In the genomic region with DNA sequence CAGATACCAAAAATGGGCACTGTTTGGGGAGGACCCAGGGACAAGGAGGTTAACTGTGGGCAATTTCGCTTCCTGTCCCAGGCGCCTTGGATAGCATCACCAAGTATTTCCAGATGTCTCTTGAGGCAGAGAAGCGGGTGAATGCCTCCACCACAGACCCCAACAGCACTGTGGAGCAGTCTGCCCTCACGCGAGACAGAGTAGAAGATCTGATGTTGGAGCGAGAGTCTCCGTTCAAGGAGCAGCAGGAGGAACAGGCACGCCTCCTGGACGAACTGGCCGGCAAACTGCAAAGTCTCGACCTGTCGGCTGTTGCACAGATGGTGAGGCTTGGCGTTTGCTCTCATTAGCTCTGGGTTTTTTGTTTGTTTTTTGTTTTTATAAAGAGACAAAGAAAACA, we compare ENCODE assay signal across 17 mouse cellular contexts. TPM values are rescaled to one million over a fixed set of nuclear protein-coding genes. Genes with fewer than 3 reads are reported as not detected.
A peak's percentile ranks its signal among the peaks of the same experiment; 100 is the strongest.
DNase-seq lines count a peak whose midpoint lies in the region; ATAC-seq and TF ChIP-seq lines count a peak whose summit lies in the region.
"Had no signal": no experiment of that assay in that cellular context is flagged by ENCODE, and none has a peak within 500 bp of the region (broad histone marks: within the 10 kb centered on the region; RNA-seq: fewer than 3 reads in every experiment).

No protein-coding gene starts in this region.

- TF ChIP-seq CTCF in hindbrain, postnatal 0 days (IDR thresholded peaks at IDR 0.05; ENCODE audit: low read depth): no peak

- H3K36me3 ChIP-seq in hindbrain, postnatal 0 days (ENCODE audit: insufficient read depth, low read length): no peaks in the 10 kb centered on the region; the same call in 1 of the 2 replicates
- H3K36me3 ChIP-seq in hindbrain, embryonic 13.5 days: peaks cover 2% of the 10 kb centered on the region; the same call in 1 of the 2 replicates
- H3K36me3 ChIP-seq in embryonic facial prominence, embryonic 11.5 days (replicated peaks; ENCODE audit: control insufficient read depth, insufficient read depth, low read depth, low read length): no peaks in the 10 kb centered on the region; the same call in none of the 2 replicates
- peaks cover 74% of the 10 kb centered on the region for H3K36me3 ChIP-seq in limb, embryonic 14.5 days (ENCODE audit: control insufficient read depth, insufficient read depth, low read length)
- H3K36me3 ChIP-seq: hindbrain, embryonic 15.5 days; midbrain, embryonic 12.5 days had no signal

- no peak for TF ChIP-seq POLR2A in limb, embryonic 14.5 days (IDR thresholded peaks at IDR 0.05; ENCODE audit: borderline replicate concordance, extremely low read depth, insufficient read depth, insufficient read length)

- H3K9me3 ChIP-seq in hindbrain, postnatal 0 days (ENCODE audit: low read length): no peaks in the 10 kb centered on the region
- no peaks in the 10 kb centered on the region for H3K9me3 ChIP-seq in hindbrain, embryonic 13.5 days
- H3K9me3 ChIP-seq in embryonic facial prominence, embryonic 11.5 days (replicated peaks; ENCODE audit: control insufficient read depth, low read length): no peaks in the 10 kb centered on the region
- no peaks in the 10 kb centered on the region for H3K9me3 ChIP-seq in limb, embryonic 14.5 days (ENCODE audit: control insufficient read depth, low read length)
- H3K9me3 ChIP-seq: forebrain, embryonic 13.5 days; heart, embryonic 10.5 days; hindbrain, embryonic 15.5 days; midbrain, embryonic 12.5 days; stomach, embryonic 15.5 days had no signal

- no peak overlapping the region for H3K27ac ChIP-seq in hindbrain, postnatal 0 days
- H3K27ac ChIP-seq in hindbrain, embryonic 13.5 days: no peak overlapping the region
- peak overlapping the region; percentile 28; the same call in 1 of the 2 replicates for H3K27ac ChIP-seq in embryonic facial prominence, embryonic 11.5 days (replicated peaks; ENCODE audit: low read depth, low read length)
- peak overlapping the region; percentile 53 for H3K27ac ChIP-seq in limb, embryonic 14.5 days (replicated peaks; ENCODE audit: low read depth, low read length)
- H3K27ac ChIP-seq: forebrain, embryonic 13.5 days; gastrocnemius, adult 2 months; heart, embryonic 10.5 days; hindbrain, embryonic 15.5 days; midbrain, embryonic 12.5 days; stomach, embryonic 15.5 days had no signal

- H3K27me3 ChIP-seq in hindbrain, postnatal 0 days (ENCODE audit: insufficient read depth, low read length): no peaks in the 10 kb centered on the region
- no peaks in the 10 kb centered on the region for H3K27me3 ChIP-seq in hindbrain, embryonic 13.5 days
- no peaks in the 10 kb centered on the region for H3K27me3 ChIP-seq in embryonic facial prominence, embryonic 11.5 days (ENCODE audit: control insufficient read depth, insufficient read depth, low read length)
- H3K27me3 ChIP-seq in limb, embryonic 14.5 days (ENCODE audit: control insufficient read depth, insufficient read depth, low read length): no peaks in the 10 kb centered on the region
- H3K27me3 ChIP-seq: CH12.LX; forebrain, embryonic 13.5 days; hindbrain, embryonic 15.5 days; midbrain, embryonic 12.5 days; stomach, embryonic 15.5 days had no signal

- H3K4me3 ChIP-seq in hindbrain, postnatal 0 days (ENCODE audit: low read length): no peak overlapping the region
- H3K4me3 ChIP-seq in hindbrain, embryonic 13.5 days: no peak overlapping the region
- no peak overlapping the region for H3K4me3 ChIP-seq in embryonic facial prominence, embryonic 11.5 days (ENCODE audit: low read depth, low read length)
- H3K4me3 ChIP-seq in limb, embryonic 14.5 days (replicated peaks; ENCODE audit: low read length): no peak overlapping the region
- H3K4me3 ChIP-seq: forebrain, embryonic 13.5 days; gastrocnemius, adult 2 months; heart, embryonic 10.5 days; hindbrain, embryonic 15.5 days; midbrain, embryonic 12.5 days; stomach, embryonic 15.5 days had no signal

- H3K4me2 ChIP-seq in hindbrain, postnatal 0 days (ENCODE audit: low read depth, low read length): no peak overlapping the region
- no peak overlapping the region for H3K4me2 ChIP-seq in hindbrain, embryonic 13.5 days
- no peak overlapping the region for H3K4me2 ChIP-seq in embryonic facial prominence, embryonic 11.5 days (ENCODE audit: low read depth, low read length)
- peak overlapping the region; percentile 10; the same call in 1 of the 2 replicates for H3K4me2 ChIP-seq in limb, embryonic 14.5 days (replicated peaks; ENCODE audit: low read depth, low read length, severe bottlenecking)
- H3K4me2 ChIP-seq: forebrain, embryonic 13.5 days; hindbrain, embryonic 15.5 days; midbrain, embryonic 12.5 days; stomach, embryonic 15.5 days had no signal

- intact Hi-C loops in left cerebral cortex, postnatal 25 days (cut with DNase I): no loop called here

- peak; percentile 15; the same call in 1 of the 2 replicates for ATAC-seq in hindbrain, postnatal 0 days
- no peak for ATAC-seq in hindbrain, embryonic 13.5 days (ENCODE audit: low FRiP score)
- peak; percentile 56; the same call in 1 of the 2 replicates for ATAC-seq in embryonic facial prominence, embryonic 11.5 days (replicated peaks; ENCODE audit: insufficient number of reproducible peaks, low FRiP score, low TSS enrichment, low read depth)
- ATAC-seq in limb, embryonic 14.5 days (ENCODE audit: low FRiP score, low read depth): peak; percentile 65
- ATAC-seq: activated CD4-positive, CD25-positive, alpha-beta regulatory T cell, adult 4 months; forebrain, embryonic 13.5 days had no signal

- no peaks in the 10 kb centered on the region for H3K4me1 ChIP-seq in hindbrain, postnatal 0 days (ENCODE audit: insufficient read depth, low read length)
- no peaks in the 10 kb centered on the region for H3K4me1 ChIP-seq in hindbrain, embryonic 13.5 days (replicated peaks)
- no peaks in the 10 kb centered on the region for H3K4me1 ChIP-seq in embryonic facial prominence, embryonic 11.5 days (ENCODE audit: control insufficient read depth, insufficient read depth, low read length)
- peaks cover 22% of the 10 kb centered on the region for H3K4me1 ChIP-seq in limb, embryonic 14.5 days (ENCODE audit: control insufficient read depth, insufficient read depth, low read length)
- H3K4me1 ChIP-seq: heart, embryonic 10.5 days; midbrain, embryonic 12.5 days; stomach, embryonic 15.5 days had no signal

- WGBS in hindbrain, postnatal 0 days: 72% methylated on average over 13 of the region's 13 CpGs
- 77% methylated on average over 13 of the region's 13 CpGs for WGBS in hindbrain, embryonic 13.5 days
- WGBS in embryonic facial prominence, embryonic 11.5 days: 35% methylated on average over 13 of the region's 13 CpGs
- 41% methylated on average over 13 of the region's 13 CpGs for WGBS in limb, embryonic 14.5 days

- DNase-seq in hindbrain, postnatal 0 days (ENCODE audit: low spot score): no peak
- peak; percentile 25 to 29 for DNase-seq in cerebellum, postnatal 36 days
- DNase-seq in embryonic facial prominence, embryonic 11.5 days (ENCODE audit: low spot score): peak; percentile 70
- no peak for DNase-seq in limb, embryonic 14.5 days (ENCODE audit: low spot score)
- DNase-seq in left cerebral cortex, postnatal 25 days (ENCODE audit: low spot score in 2 of 2): no peak
- no peak for DNase-seq in adrenal gland, postnatal 10 days
- DNase-seq: gastrocnemius, adult 2 months; kidney, adult 8-10 months; thymus, postnatal 4 days had no signal

- no peak overlapping the region for H3K9ac ChIP-seq in hindbrain, postnatal 0 days (replicated peaks; ENCODE audit: low read length)
- no peak overlapping the region for H3K9ac ChIP-seq in hindbrain, embryonic 13.5 days
- no peak overlapping the region for H3K9ac ChIP-seq in embryonic facial prominence, embryonic 11.5 days (replicated peaks; ENCODE audit: low read length)
- no peak overlapping the region for H3K9ac ChIP-seq in limb, embryonic 14.5 days (ENCODE audit: low read depth, low read length, severe bottlenecking)
- H3K9ac ChIP-seq: forebrain, embryonic 13.5 days; hindbrain, embryonic 15.5 days; midbrain, embryonic 12.5 days; stomach, embryonic 15.5 days had no signal

RNA-seq across cellular contexts. Expression of gene Dld, which starts 30.4 kb away (rescaled TPM):
- 28.4 and 39.5 TPM in 2 replicates for total RNA-seq in hindbrain, postnatal 0 days (2014; rRNA removed)
- polyA plus RNA-seq in hindbrain, postnatal 0 days (2015; fragmentation: Nextera tagmentation; extraction: Ambion mirVana): 128 and 138 TPM in 2 replicates
- 128 and 130 TPM in 2 replicates for polyA plus RNA-seq in hindbrain, embryonic 13.5 days (2015; fragmentation: Nextera tagmentation; extraction: Ambion mirVana)
- 187 and 216 TPM in 2 replicates for polyA plus RNA-seq in embryonic facial prominence, embryonic 11.5 days (2014; fragmentation: Nextera tagmentation; extraction: Ambion mirVana)
- 51.1 and 72.2 TPM in 2 replicates for polyA plus RNA-seq in limb, embryonic 14.5 days (2012; rRNA removed)
- polyA plus RNA-seq in limb, embryonic 14.5 days (2014; fragmentation: Nextera tagmentation; extraction: Ambion mirVana): 119 and 121 TPM in 2 replicates
- total RNA-seq in left cerebral cortex, postnatal 25 days (2021): 100 to 1,000 TPM; 103 to 111 TPM
- 100 to 1,000 TPM; 475 to 479 TPM for total RNA-seq in adrenal gland, postnatal 10 days (2021)

RNA-seq across cellular contexts. Expression of gene Lamb1, which starts 55.8 kb away (rescaled TPM):
- total RNA-seq in hindbrain, postnatal 0 days (2014; rRNA removed): 30.9 and 36.0 TPM in 2 replicates
- 11.7 and 12.1 TPM in 2 replicates for polyA plus RNA-seq in hindbrain, postnatal 0 days (2015; fragmentation: Nextera tagmentation; extraction: Ambion mirVana)
- polyA plus RNA-seq in hindbrain, embryonic 13.5 days (2015; fragmentation: Nextera tagmentation; extraction: Ambion mirVana): 20.7 and 22.9 TPM in 2 replicates
- 42.0 and 42.6 TPM in 2 replicates for polyA plus RNA-seq in embryonic facial prominence, embryonic 11.5 days (2014; fragmentation: Nextera tagmentation; extraction: Ambion mirVana)
- 69.8 and 76.6 TPM in 2 replicates for polyA plus RNA-seq in limb, embryonic 14.5 days (2012; rRNA removed)
- polyA plus RNA-seq in limb, embryonic 14.5 days (2014; fragmentation: Nextera tagmentation; extraction: Ambion mirVana): 67.2 and 76.3 TPM in 2 replicates
- 10 to 100 TPM; 17.4 to 18.8 TPM for total RNA-seq in left cerebral cortex, postnatal 25 days (2021)
- 100 to 1,000 TPM; 147 to 165 TPM for total RNA-seq in adrenal gland, postnatal 10 days (2021)
- polyA plus RNA-seq: activated CD4-positive, CD25-positive, alpha-beta regulatory T cell, adult 4 months had no signal

Comparison
In these comparisons a context has a peak if more than half of its experiments do, and no peak if none do; other contexts are left out.
1. DNase-seq: peak in cerebellum, postnatal 36 days (2 of 2) and embryonic facial prominence, embryonic 11.5 days (single experiment); none in hindbrain, postnatal 0 days (single experiment), limb, embryonic 14.5 days (single experiment), left cerebral cortex, postnatal 25 days (0 of 2) and adrenal gland, postnatal 10 days (single experiment).
2. H3K27ac ChIP-seq: peak in embryonic facial prominence, embryonic 11.5 days (single experiment) and limb, embryonic 14.5 days (single experiment); none in hindbrain, postnatal 0 days (single experiment) and hindbrain, embryonic 13.5 days (single experiment).